ENCODE assay signal across 8 mouse cellular contexts in the genomic region with DNA sequence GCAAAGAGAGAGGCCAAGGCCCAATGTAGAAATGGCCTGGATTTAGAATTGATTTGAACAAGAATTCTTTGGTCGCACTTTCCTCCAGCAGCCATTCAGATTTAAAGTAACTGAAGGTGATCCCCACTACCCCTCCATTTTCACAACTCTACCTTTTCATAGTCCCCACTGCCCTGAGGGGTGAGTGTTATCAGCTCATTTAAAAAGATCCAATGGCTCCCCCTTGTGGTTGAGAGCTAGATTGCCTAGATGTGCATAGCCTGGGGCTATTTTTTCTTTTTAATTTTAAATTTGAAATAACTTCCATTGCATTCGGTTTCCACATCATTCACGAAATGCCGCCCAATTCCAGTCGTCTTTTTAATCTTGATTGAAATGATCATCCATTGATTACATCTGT. TPM values are rescaled to one million over a fixed set of nuclear protein-coding genes. Genes with fewer than 3 reads are reported as not detected.
DNase-seq lines count a peak whose midpoint lies in the region; ATAC-seq and TF ChIP-seq lines count a peak whose summit lies in the region.

No protein-coding gene starts in this region.

- H3K9ac ChIP-seq in hindbrain, embryonic 11.5 days (ENCODE audit: low read depth, low read length) = no peak overlapping the region
- no peak overlapping the region for H3K9ac ChIP-seq in hindbrain, embryonic 13.5 days
- no peak overlapping the region for H3K9ac ChIP-seq in liver, embryonic 11.5 days (ENCODE audit: low read depth, low read length)

- TF ChIP-seq CTCF in G1E (IDR thresholded peaks at IDR 0.05; ENCODE audit: low read depth, low read length) = peak; percentile 37; the same call in 1 of the 2 replicates

- no peaks in the 10 kb centered on the region for H3K4me1 ChIP-seq in hindbrain, embryonic 11.5 days (replicated peaks; ENCODE audit: control insufficient read depth, insufficient read depth, low read length)
- no peaks in the 10 kb centered on the region for H3K4me1 ChIP-seq in hindbrain, embryonic 13.5 days (replicated peaks)
- peaks cover 12% of the 10 kb centered on the region for H3K4me1 ChIP-seq in G1E (ENCODE audit: insufficient read depth, low read depth, low read length)
- H3K4me1 ChIP-seq in liver, embryonic 11.5 days (replicated peaks; ENCODE audit: control insufficient read depth, insufficient read depth, low read length) = no peaks in the 10 kb centered on the region

- ATAC-seq in hindbrain, embryonic 11.5 days (ENCODE audit: low FRiP score) = no peak
- ATAC-seq in hindbrain, embryonic 13.5 days (ENCODE audit: low FRiP score) = no peak
- ATAC-seq in G1E (ENCODE audit: extremely low read depth, insufficient number of reproducible peaks, low FRiP score, poor library complexity, severe bottlenecking) = no peak; the same call in 1 of the 2 replicates
- ATAC-seq in liver, embryonic 11.5 days (replicated peaks; ENCODE audit: low FRiP score) = no peak
- no peak for ATAC-seq in frontal cortex, adult (ENCODE audit: low TSS enrichment)

- H3K27me3 ChIP-seq in hindbrain, embryonic 11.5 days (ENCODE audit: control insufficient read depth, insufficient read depth, low read length) = no peaks in the 10 kb centered on the region
- H3K27me3 ChIP-seq in hindbrain, embryonic 13.5 days = no peaks in the 10 kb centered on the region
- peaks cover 3% of the 10 kb centered on the region; the same call in 1 of the 2 replicates for H3K27me3 ChIP-seq in G1E (ENCODE audit: insufficient read depth, low read length)
- H3K27me3 ChIP-seq in liver, embryonic 11.5 days (replicated peaks; ENCODE audit: control insufficient read depth, insufficient read depth, low read length) = no peaks in the 10 kb centered on the region

- no peak overlapping the region for H3K4me2 ChIP-seq in hindbrain, embryonic 11.5 days (replicated peaks; ENCODE audit: low read depth, low read length)
- no peak overlapping the region for H3K4me2 ChIP-seq in hindbrain, embryonic 13.5 days
- no peak overlapping the region for H3K4me2 ChIP-seq in liver, embryonic 11.5 days

- H3K27ac ChIP-seq in hindbrain, embryonic 11.5 days (ENCODE audit: low read depth, low read length) = no peak overlapping the region
- no peak overlapping the region for H3K27ac ChIP-seq in hindbrain, embryonic 13.5 days
- H3K27ac ChIP-seq in liver, embryonic 11.5 days (ENCODE audit: low read depth, low read length) = no peak overlapping the region

- DNase-seq in hindbrain, embryonic 11.5 days (ENCODE audit: low spot score) = peak; percentile 64
- DNase-seq in 3T3-L1 (ENCODE audit: low read depth, low spot score) (peak; percentile 52), G1E (ENCODE audit: low spot score) (peak; percentile 43)
- peak; percentile 47 to 54 for DNase-seq in cerebellum, postnatal 14 days
- peak; percentile 34 for DNase-seq in liver, embryonic 11.5 days (ENCODE audit: low spot score)
- DNase-seq in ovary, adult 18-20 months (ENCODE audit: low spot score) = no peak

- no peaks in the 10 kb centered on the region for H3K9me3 ChIP-seq in hindbrain, embryonic 11.5 days (ENCODE audit: control insufficient read depth, low read length)
- H3K9me3 ChIP-seq in hindbrain, embryonic 13.5 days = no peaks in the 10 kb centered on the region
- H3K9me3 ChIP-seq in G1E (replicated peaks) = no peaks in the 10 kb centered on the region
- no peaks in the 10 kb centered on the region for H3K9me3 ChIP-seq in liver, embryonic 11.5 days (ENCODE audit: control insufficient read depth, low read length)

- no peaks in the 10 kb centered on the region for H3K36me3 ChIP-seq in hindbrain, embryonic 11.5 days (ENCODE audit: control insufficient read depth, insufficient read depth, low read length)
- no peaks in the 10 kb centered on the region for H3K36me3 ChIP-seq in hindbrain, embryonic 13.5 days
- no peaks in the 10 kb centered on the region for H3K36me3 ChIP-seq in G1E (replicated peaks)
- no peaks in the 10 kb centered on the region for H3K36me3 ChIP-seq in liver, embryonic 11.5 days (ENCODE audit: control insufficient read depth, insufficient read depth, low read length)

- WGBS in hindbrain, embryonic 11.5 days = 49% methylated on average over 5 of the region's 5 CpGs
- WGBS in hindbrain, embryonic 13.5 days = 49% methylated on average over 5 of the region's 5 CpGs
- WGBS in liver, embryonic 11.5 days = 33% methylated on average over 5 of the region's 5 CpGs

- H3K4me3 ChIP-seq in hindbrain, embryonic 11.5 days (ENCODE audit: low read depth, low read length) = no peak overlapping the region
- no peak overlapping the region for H3K4me3 ChIP-seq in hindbrain, embryonic 13.5 days
- no peak overlapping the region for H3K4me3 ChIP-seq in G1E (ENCODE audit: low read depth, low read length)
- H3K4me3 ChIP-seq in liver, embryonic 11.5 days (ENCODE audit: low read depth, low read length) = no peak overlapping the region

RNA-seq across cellular contexts. Expression of a gene that starts 33.5 kb away (rescaled TPM):
- polyA plus RNA-seq in hindbrain, embryonic 11.5 days (2014; fragmentation: Nextera tagmentation; extraction: Ambion mirVana) = 4.8 and 5.3 TPM in 2 replicates
- polyA plus RNA-seq in hindbrain, embryonic 13.5 days (2015; fragmentation: Nextera tagmentation; extraction: Ambion mirVana) = 0.91 and 1.4 TPM in 2 replicates
- total RNA-seq in G1E (2014; fragmentation: Nextera tagmentation) (58.4 and 62.2 TPM in 2 replicates), G1E (2017) (42.2 and 44.4 TPM in 2 replicates)
- polyA plus RNA-seq in G1E (2012) = 11.3 and 11.5 TPM in 2 replicates
- 9.1 and 9.4 TPM in 2 replicates for polyA plus RNA-seq in liver, embryonic 11.5 days (2014; fragmentation: Nextera tagmentation; extraction: Ambion mirVana)

RNA-seq across cellular contexts. Expression of a gene that starts 51.6 kb away (rescaled TPM):
- 6.1 and 6.9 TPM in 2 replicates for polyA plus RNA-seq in hindbrain, embryonic 11.5 days (2014; fragmentation: Nextera tagmentation; extraction: Ambion mirVana)
- polyA plus RNA-seq in hindbrain, embryonic 13.5 days (2015; fragmentation: Nextera tagmentation; extraction: Ambion mirVana) = 3.8 and 4.8 TPM in 2 replicates
- total RNA-seq in G1E (2014; fragmentation: Nextera tagmentation) (not detected in 2 replicates), G1E (2017) (0.16 and 0.17 TPM in 2 replicates)
- polyA plus RNA-seq in G1E (2012) = not detected in 2 replicates
- 1.1 and 1.9 TPM in 2 replicates for polyA plus RNA-seq in liver, embryonic 11.5 days (2014; fragmentation: Nextera tagmentation; extraction: Ambion mirVana)
